Mouse (Mus musculus): ENCODE results near the gene Lpcat2b. TPM values are rescaled to one million over a fixed set of nuclear protein-coding genes. Genes with fewer than 3 reads are reported as not detected.

Gene Lpcat2b
- polyA plus RNA-seq (2014; fragmentation: Illumina TruSeq; extraction: RNeasy Lipid Tissue Mini Kit (QIAGEN cat#74804); ENCODE audit: low read depth, low replicate concordance): 214 TPM

DNA sequence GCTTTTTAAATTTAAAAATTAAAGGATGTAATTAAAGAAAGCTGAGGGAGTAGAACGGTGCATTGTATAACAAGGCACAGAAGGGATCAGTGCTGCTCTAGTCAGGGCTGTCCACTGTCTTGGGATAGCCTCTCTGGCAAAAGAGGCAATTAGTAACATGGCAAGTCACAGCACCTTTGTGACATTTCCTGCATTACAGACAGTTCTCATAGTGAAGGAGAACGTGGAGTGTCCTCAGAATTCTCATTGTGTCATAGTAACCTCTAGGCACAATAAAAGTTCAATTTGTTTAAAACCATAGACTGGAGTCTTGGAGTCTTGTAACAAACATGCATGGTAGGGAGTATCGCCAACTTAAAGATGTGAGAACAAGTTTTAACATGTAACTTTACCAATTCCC lies at the start of gene Lpcat2b:
Lpcat2b (plus strand) TSS at position 301 of the 400 bp plus-strand sequence.

DNA sequence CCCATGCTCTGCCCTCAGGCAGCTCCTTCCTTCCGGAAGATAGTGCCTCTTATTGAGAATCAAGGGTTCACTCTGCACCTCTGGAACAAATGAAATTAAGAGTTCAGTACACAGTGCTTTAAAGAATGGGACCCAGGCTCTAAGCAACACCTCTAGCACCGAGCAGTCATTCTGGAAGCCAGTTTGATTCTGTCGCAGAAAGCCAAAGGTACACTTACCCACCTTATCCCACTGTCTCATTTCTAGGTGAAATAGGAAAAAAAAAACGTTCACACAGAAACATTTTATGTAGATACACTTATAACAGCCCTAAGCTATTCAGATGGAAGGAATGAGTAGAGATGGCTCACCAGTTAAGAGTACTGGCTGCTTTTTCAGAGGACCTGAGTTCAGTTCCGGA lies 28.9 kb upstream of the Lpcat2b start, which contains the start of gene Ephx4:
Ephx4 (plus strand) TSS at position 301 of the 400 bp plus-strand sequence.

DNA sequence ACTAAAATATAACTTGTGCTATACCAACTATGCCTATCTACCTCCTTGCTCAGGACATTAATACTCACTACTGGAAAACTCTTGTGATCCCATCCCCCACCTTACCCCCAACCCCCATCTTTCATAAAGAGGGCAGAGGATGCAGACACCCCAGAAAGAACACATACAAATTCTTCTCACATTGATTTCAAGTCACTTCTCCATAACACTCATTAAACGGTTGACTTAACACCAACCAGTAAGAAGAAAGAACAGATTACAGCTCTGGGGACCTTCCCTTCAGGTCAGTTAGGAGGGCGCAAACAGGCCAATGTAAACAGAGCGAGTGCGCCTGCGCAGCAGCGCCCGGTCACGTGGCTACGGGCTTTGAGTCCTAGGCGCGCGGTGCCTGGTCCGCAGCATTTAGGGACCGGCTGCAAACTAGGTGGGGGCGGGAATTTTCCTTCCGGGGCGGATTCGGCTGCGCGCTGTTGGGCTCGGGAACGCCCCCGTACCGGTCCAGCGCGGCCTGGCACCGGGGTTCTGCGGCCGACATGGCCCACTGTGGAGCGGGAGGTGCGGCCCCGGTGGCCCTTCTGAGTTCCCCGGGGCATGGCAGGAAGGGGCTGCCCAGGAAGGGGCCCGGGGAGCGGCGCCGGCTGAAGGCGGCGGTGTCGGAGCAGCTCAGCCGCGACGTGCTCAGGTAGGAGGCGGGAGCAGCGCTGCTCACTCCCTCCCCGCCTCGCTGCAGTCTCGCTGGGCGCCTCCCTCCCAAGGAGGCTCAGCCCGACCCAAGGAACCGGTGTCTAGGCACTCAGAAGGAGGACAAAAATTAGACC lies 6.3 kb downstream of the Lpcat2b start, which contains the start of gene Btbd8:
Btbd8 (plus strand) TSS at position 534 of the 818 bp plus-strand sequence.

Other genes starting within 250 kb of the Lpcat2b start
- gene Tgfbr3, start 141.9 kb upstream of the Lpcat2b start, polyA plus RNA-seq (2014; fragmentation: Illumina TruSeq; extraction: RNeasy Lipid Tissue Mini Kit (QIAGEN cat#74804); ENCODE audit: low read depth, low replicate concordance): 10.2 TPM
- gene Brdt, start 100.4 kb upstream of the Lpcat2b start, polyA plus RNA-seq (2014; fragmentation: Illumina TruSeq; extraction: RNeasy Lipid Tissue Mini Kit (QIAGEN cat#74804); ENCODE audit: low read depth, low replicate concordance): 508 TPM
- gene Ephx4, start 28.8 kb upstream of the Lpcat2b start, polyA plus RNA-seq (2014; fragmentation: Illumina TruSeq; extraction: RNeasy Lipid Tissue Mini Kit (QIAGEN cat#74804); ENCODE audit: low read depth, low replicate concordance): 8.2 TPM
- 21.0 TPM for gene Btbd8, start 6.4 kb downstream of the Lpcat2b start, polyA plus RNA-seq (2014; fragmentation: Illumina TruSeq; extraction: RNeasy Lipid Tissue Mini Kit (QIAGEN cat#74804); ENCODE audit: low read depth, low replicate concordance)
- 1.7 TPM for gene Gm42669, start 76.1 kb downstream of the Lpcat2b start, polyA plus RNA-seq (2014; fragmentation: Illumina TruSeq; extraction: RNeasy Lipid Tissue Mini Kit (QIAGEN cat#74804); ENCODE audit: low read depth, low replicate concordance)
- 60.9 TPM for gene 1700028K03Rik, start 103.2 kb downstream of the Lpcat2b start, polyA plus RNA-seq (2014; fragmentation: Illumina TruSeq; extraction: RNeasy Lipid Tissue Mini Kit (QIAGEN cat#74804); ENCODE audit: low read depth, low replicate concordance)
- gene Rpap2, start 165.8 kb downstream of the Lpcat2b start, polyA plus RNA-seq (2014; fragmentation: Illumina TruSeq; extraction: RNeasy Lipid Tissue Mini Kit (QIAGEN cat#74804); ENCODE audit: low read depth, low replicate concordance): 45.5 TPM
- gene Glmn, start 166.3 kb downstream of the Lpcat2b start, polyA plus RNA-seq (2014; fragmentation: Illumina TruSeq; extraction: RNeasy Lipid Tissue Mini Kit (QIAGEN cat#74804); ENCODE audit: low read depth, low replicate concordance): 92.9 TPM